Mouse (Mus musculus) ES-E14 (cell line): ENCODE data around the gene St7. TPM values are rescaled to one million over a fixed set of nuclear protein-coding genes. Genes with fewer than 3 reads are reported as not detected.

Experiments used
- DNase-seq: peaks from one replicate; pipeline ENCODE4 v3.0.0-alpha.2; 2013; ENCODE audit warnings: low read depth, low spot score
- H3K27ac ChIP-seq: 2 replicates; pipeline ENCODE4 v1.5.1; 2012; ENCODE audit warnings: low read depth, mild to moderate bottlenecking, low read length, moderate library complexity, mixed read lengths; ENCODE audit not compliant: poor library complexity, insufficient read depth, severe bottlenecking
- H3K36me3 ChIP-seq: 2 replicates; pipeline ENCODE4 v1.6.1; 2012; ENCODE audit warnings: mild to moderate bottlenecking, low read length, moderate library complexity, mixed read lengths; ENCODE audit not compliant: control insufficient read depth, poor library complexity, insufficient read depth, severe bottlenecking
- H3K4me1 ChIP-seq, 2 experiments: fragments of 150-350 bp in 1 of 2; sonication (generic) in 1 of 2; 2 replicates each; pipeline ENCODE4 v1.6.1; 2012; ENCODE audit warnings: low read length in 2 of 2, mild to moderate bottlenecking in 1 of 2, mixed read lengths in 1 of 2; ENCODE audit not compliant: control insufficient read depth in 2 of 2, insufficient read depth in 2 of 2, poor library complexity in 1 of 2
- H3K4me3 ChIP-seq, 2 experiments: fragments of 150-350 bp in 1 of 2; sonication (generic) in 1 of 2; 2 replicates each; pipeline ENCODE4 v1.5.1; 2012; ENCODE audit warnings: low read length in 2 of 2, low read depth in 1 of 2, mild to moderate bottlenecking in 1 of 2, mixed read lengths in 1 of 2; ENCODE audit not compliant: insufficient read depth in 1 of 2, poor library complexity in 1 of 2, severe bottlenecking in 1 of 2
- H3K9ac ChIP-seq: 2 replicates; pipeline ENCODE4 v1.6.1; 2012; ENCODE audit warnings: low read depth, mild to moderate bottlenecking, low read length, mixed read lengths; ENCODE audit not compliant: poor library complexity, insufficient read depth, severe bottlenecking
- H3K9me3 ChIP-seq: fragments of 150-350 bp; sonication (generic); 2 replicates; pipeline ENCODE4 v1.6.1; 2012; ENCODE audit warnings: low read depth, mild to moderate bottlenecking, low read length; ENCODE audit not compliant: control insufficient read depth, insufficient read depth
- CHD2 ChIP-seq: IDR thresholded peaks from 2 replicates; pipeline ENCODE4 v1.6.1; 2014; ENCODE audit warnings: mild to moderate bottlenecking, low read depth, low read length, inconsistent platforms
- HCFC1 ChIP-seq: IDR thresholded peaks from 2 replicates; pipeline ENCODE4 v1.6.1; 2012; ENCODE audit warnings: low read length, inconsistent platforms, borderline replicate concordance; ENCODE audit not compliant: insufficient read depth
- MAFK ChIP-seq: IDR thresholded peaks from 2 replicates; pipeline ENCODE4 v1.6.1; 2014; ENCODE audit warnings: mild to moderate bottlenecking, low read depth, low read length, inconsistent platforms; ENCODE audit not compliant: insufficient read depth
- ZC3H11A ChIP-seq: IDR thresholded peaks from 2 replicates; pipeline ENCODE4 v1.6.1; 2012; ENCODE audit warnings: low read depth, mild to moderate bottlenecking, inconsistent platforms, low read length, borderline replicate concordance
- ZNF384 ChIP-seq: IDR thresholded peaks from 2 replicates; pipeline ENCODE4 v1.6.1; 2012; ENCODE audit warnings: low read depth, low read length, inconsistent platforms
- in situ Hi-C, 2 experiments: fragments of 600-800 bp; cut with MboI; formaldehyde crosslinking; loops; one replicate each; pipeline ENCODE4 v1.15.1; 2025; ENCODE audit warnings: low sequenced_read_pairs in 2 of 2, inconsistent platforms in 1 of 2; ENCODE audit not compliant: unreplicated experiment in 2 of 2
- total RNA-seq: library from RNA; depleted of rRNA; stranded (reverse); fragments of 300-350 nt; gene quantifications from 2 replicates; pipeline ENCODE4 v1.2.3, GENCODE M21; 2012

St7 gene
- total RNA-seq, 1 experiment = 4.2 TPM

- no peaks in the 10 kb centered on the region for H3K9me3 ChIP-seq
- no peaks in the 10 kb centered on the region for H3K36me3 ChIP-seq
- H3K4me3 ChIP-seq = no peak overlapping the region
- DNase-seq = no peak
- H3K4me1 ChIP-seq = no peaks in the 10 kb centered on the region
- no peak overlapping the region for H3K27ac ChIP-seq
- H3K9ac ChIP-seq = no peak overlapping the region
- TF ChIP-seq ZNF384 (no peak), HCFC1 (no peak), CHD2 (no peak), MAFK (no peak), ZC3H11A (no peak)
- in situ Hi-C loops = no loop called here
Measured at GRCm38 (mm10) chr6:17860463-17860862, 167.7 kb downstream of the St7 start.

GRCm38 (mm10) chr6:17867796-17868195 is 175.1 kb downstream of the St7 start:
- H3K36me3 ChIP-seq = no peaks in the 10 kb centered on the region
- no peak overlapping the region for H3K9ac ChIP-seq
- DNase-seq = no peak
- no peak overlapping the region for H3K4me3 ChIP-seq
- H3K27ac ChIP-seq = no peak overlapping the region
- TF ChIP-seq ZC3H11A (no peak), CHD2 (no peak), MAFK (no peak), HCFC1 (no peak), ZNF384 (no peak)
- in situ Hi-C loops = no loop called here
- no peaks in the 10 kb centered on the region for H3K4me1 ChIP-seq
- H3K9me3 ChIP-seq = no peaks in the 10 kb centered on the region

GRCm38 (mm10) chr6:17871831-17872372 is 179.2 kb downstream of the St7 start:
- no peak for TF ChIP-seq MAFK
- no peak for TF ChIP-seq ZC3H11A
- no peak for TF ChIP-seq ZNF384
- no peak for TF ChIP-seq CHD2
- TF ChIP-seq HCFC1 = no peak
- Histone ChIP-seq H3K4me3 (no peak overlapping the region), H3K9ac (no peak overlapping the region), H3K9me3 (no peaks in the 10 kb centered on the region), H3K4me1 (no peaks in the 10 kb centered on the region), H3K36me3 (no peaks in the 10 kb centered on the region), H3K27ac (no peak overlapping the region)
- in situ Hi-C loops = no loop called here
- no peak for DNase-seq

GRCm38 (mm10) chr6:17875606-17876005 is 182.9 kb downstream of the St7 start:
- no peak overlapping the region for H3K27ac ChIP-seq
- DNase-seq = no peak
- H3K4me3 ChIP-seq = no peak overlapping the region
- no peaks in the 10 kb centered on the region for H3K4me1 ChIP-seq
- H3K9me3 ChIP-seq = no peaks in the 10 kb centered on the region
- no peak overlapping the region for H3K9ac ChIP-seq
- in situ Hi-C loops = no loop called here
- no peaks in the 10 kb centered on the region for H3K36me3 ChIP-seq
- no peak for TF ChIP-seq CHD2
- TF ChIP-seq HCFC1 = no peak
- no peak for TF ChIP-seq MAFK
- no peak for TF ChIP-seq ZNF384
- TF ChIP-seq ZC3H11A = no peak

- Histone ChIP-seq H3K36me3 (no peaks in the 10 kb centered on the region), H3K9ac (no peak overlapping the region), H3K4me3 (no peak overlapping the region), H3K9me3 (no peaks in the 10 kb centered on the region), H3K4me1 (no peaks in the 10 kb centered on the region), H3K27ac (no peak overlapping the region)
- DNase-seq = no peak
- TF ChIP-seq MAFK = no peak
- in situ Hi-C loops = no loop called here
Measured at GRCm38 (mm10) chr6:17876023-17876613, 183.4 kb downstream of the St7 start.
